Mouse (Mus musculus) NIH3T3 (cell line): ENCODE measurements around the gene Phactr2.

Experiments used
- DNase-seq: peaks from one replicate; pipeline ENCODE4 v3.0.0-alpha.2; 2012; ENCODE audit warnings: low read depth

Gene Phactr2

GRCm38 (mm10) chr10:13275152-13275551 lies 199.1 kb downstream of the Phactr2 start:
- no peak for DNase-seq

DNA sequence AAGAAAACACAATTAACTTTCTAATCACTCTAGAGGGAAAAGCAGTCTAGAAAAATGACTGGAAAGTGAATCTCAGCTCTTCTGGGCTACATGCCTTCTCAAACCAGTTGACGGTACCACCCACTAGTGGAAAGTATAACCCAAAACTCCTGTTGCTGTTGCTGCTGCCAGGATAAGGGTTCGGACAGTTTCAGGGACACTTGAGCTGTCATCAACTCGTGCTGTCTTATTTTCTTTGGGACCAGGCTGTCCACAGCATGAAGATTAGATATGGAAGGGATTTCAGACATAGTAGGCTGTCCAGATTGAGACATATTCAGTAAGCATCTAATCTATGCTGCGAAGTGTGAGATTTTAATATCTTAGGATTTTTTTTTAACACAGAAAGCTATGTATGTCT lies 199.5 kb downstream of the Phactr2 start:
- no peak for DNase-seq

DNA sequence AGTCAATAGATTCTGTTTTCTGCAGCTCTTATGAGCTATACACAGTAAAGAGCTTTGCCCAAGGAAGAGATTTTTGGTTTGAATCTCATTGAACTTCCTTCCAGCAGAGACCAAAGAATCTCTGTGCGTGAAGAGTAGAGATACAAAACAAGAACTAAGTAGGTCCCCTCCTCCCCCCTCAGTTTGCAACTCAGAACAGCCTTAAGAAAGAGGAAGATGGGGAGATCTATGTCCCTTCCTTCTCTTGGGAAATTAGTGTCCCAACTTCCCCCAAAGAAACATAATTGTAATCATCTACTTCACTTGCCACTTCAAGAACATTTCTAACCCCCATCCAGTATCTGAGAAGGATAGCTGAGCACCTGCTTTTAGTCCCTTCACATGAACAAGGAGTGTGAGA lies 200.5 kb downstream of the Phactr2 start:
- DNase-seq = no peak

GRCm38 (mm10) chr10:13271716-13272115 lies 202.5 kb downstream of the Phactr2 start:
- DNase-seq = no peak

GRCm38 (mm10) chr10:13271099-13271498 lies 203.1 kb downstream of the Phactr2 start:
- no peak for DNase-seq

DNA sequence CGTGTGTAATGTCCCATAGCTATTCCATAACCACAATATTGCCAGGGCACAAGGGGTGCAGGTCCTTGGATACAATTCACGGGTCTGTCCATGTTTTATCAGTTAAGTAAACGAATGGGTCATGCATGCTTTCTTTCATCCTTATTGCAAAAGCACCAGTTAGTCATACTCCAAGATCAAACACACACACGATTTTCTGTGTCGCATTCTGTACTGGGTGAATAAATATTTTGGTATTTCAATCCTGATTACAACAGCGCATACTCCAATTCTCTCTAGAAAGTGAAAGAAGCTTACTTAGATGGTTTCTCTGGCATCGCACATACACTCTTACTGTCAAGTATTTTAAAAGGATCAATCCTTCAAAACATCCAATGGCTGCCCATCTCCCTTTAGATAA lies 203.9 kb downstream of the Phactr2 start:
- DNase-seq = peak; percentile 48

DNA sequence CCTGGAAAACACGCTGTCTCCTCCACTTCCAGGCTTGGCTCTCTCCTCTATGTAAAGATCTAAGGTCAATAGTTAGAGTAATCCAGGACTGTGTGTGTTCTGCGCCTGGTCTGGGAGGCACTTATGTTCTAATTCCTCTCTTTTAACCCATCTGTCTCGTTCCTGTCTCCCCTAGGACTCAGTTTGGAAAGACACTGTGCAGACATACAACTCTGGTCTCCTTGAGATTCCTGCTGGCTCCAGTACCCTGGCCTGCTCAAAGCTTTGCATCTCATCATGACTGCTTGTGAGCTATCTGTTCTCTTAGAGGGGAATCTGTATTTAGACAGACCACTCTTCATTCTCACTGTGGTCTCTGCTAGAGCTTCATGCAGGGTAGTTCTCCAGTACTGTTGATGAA lies 215.0 kb downstream of the Phactr2 start:
- DNase-seq = no peak

DNA sequence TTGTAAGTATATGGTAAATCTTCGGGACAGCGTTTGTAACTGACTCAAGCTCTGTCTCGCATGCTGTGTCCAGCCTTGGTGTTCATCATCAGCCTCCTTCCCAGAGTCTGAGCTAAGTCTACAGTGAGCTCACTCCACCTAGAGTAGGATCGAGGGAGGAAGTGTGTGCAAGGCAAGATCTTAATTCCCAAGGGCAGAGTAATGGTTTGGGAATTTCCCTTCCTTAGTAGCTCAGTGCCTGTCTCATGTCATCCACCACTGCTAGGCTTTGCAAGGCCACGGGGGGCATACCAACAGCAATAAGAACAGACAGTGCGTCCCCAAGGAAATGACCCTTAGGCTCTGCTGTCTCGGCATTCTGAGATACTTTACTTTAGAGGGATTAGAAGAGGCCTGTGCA lies 218.0 kb downstream of the Phactr2 start:
- peak; percentile 9 for DNase-seq

- DNase-seq = no peak
These were observed 223.9 kb downstream of the Phactr2 start for GRCm38 (mm10) chr10:13250280-13250679.

DNA sequence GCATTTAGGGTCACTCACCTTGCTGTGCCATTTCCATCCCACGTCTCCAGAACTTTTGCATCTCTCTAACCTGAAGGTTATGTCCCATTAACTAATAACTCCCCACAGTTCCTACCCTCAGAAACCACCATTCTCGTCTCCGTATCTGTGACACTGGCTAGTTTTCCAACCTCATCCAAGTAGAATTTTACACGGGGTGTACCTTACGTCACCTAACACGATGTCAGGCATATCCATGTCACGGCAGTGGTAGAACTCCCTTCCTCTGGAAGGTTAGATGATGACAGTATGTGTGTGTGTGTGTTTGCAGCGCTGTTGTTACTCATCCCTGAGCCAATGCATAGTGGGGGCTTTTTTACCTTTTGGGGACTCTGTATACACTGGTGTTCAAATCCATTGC lies 225.1 kb downstream of the Phactr2 start:
- DNase-seq = no peak

DNA sequence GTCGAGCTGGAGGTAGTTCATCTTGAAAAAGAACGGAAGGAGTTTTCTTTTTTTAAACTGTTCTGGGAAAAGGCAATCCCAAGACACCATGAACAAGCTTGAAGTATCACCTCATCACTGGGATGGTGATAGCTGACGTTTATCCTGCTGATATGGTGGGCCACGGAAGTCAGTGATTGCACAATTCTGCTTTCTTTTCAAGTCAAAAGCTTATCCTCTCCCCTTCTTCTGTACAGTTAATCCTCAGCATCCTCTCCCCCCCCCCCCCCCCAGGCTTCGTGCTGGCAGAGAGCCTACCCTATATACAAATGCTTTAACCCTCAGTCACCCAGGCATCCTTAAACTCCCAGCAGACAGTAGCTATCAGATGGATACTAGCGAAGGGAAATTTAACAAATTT lies 228.5 kb downstream of the Phactr2 start:
- DNase-seq = no peak

DNA sequence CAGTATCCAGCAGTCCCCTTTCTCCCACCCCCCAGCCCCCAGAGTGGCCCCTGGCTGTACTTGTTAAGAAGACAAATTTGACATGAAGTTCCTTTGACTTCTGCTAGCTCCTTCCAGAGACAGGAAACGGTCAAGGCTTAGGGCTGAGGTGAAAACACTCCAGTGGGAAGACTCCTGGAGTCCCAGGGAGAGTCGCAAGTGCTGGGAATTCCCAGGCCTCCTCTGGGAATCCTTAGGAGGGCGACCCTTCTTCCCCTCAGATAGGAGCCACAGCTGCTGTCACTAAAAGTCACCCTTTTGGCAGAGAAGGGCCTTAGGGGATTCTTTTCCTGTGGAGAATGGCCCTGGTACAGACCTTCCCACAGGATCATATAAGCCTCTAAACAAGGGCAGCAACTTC lies 230.0 kb downstream of the Phactr2 start:
- DNase-seq = no peak

GRCm38 (mm10) chr10:13240431-13240830 lies 233.8 kb downstream of the Phactr2 start:
- no peak for DNase-seq

DNA sequence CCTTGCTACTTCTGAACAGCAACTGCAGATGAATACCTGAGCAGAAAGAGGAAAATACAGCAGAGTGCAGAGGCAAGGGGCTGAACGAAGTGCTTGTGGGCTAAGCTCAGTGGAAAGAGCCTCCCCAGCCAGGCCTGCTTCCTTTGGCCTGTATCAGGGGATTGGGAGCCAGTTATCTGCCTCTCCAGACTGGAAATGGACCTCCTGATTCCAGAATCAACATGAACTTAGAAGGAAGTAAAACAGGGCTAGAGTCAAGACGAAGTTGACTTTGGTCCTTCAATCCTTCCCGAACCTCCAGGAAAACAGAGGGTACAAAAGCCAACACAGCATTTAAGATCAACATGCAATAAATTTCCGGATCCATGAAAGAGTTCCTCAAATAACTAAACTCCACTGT lies 236.0 kb downstream of the Phactr2 start:
- no peak for DNase-seq

GRCm38 (mm10) chr10:13236866-13237265 lies 237.3 kb downstream of the Phactr2 start:
- no peak for DNase-seq

- no peak for DNase-seq
These were observed 239.7 kb downstream of the Phactr2 start for GRCm38 (mm10) chr10:13234503-13234902.

- no peak for DNase-seq
These were observed 240.3 kb downstream of the Phactr2 start for GRCm38 (mm10) chr10:13233941-13234340.

GRCm38 (mm10) chr10:13233143-13233622 lies 241.0 kb downstream of the Phactr2 start:
- DNase-seq = no peak

- DNase-seq = no peak
These were observed 241.6 kb downstream of the Phactr2 start for GRCm38 (mm10) chr10:13232443-13233142.

DNA sequence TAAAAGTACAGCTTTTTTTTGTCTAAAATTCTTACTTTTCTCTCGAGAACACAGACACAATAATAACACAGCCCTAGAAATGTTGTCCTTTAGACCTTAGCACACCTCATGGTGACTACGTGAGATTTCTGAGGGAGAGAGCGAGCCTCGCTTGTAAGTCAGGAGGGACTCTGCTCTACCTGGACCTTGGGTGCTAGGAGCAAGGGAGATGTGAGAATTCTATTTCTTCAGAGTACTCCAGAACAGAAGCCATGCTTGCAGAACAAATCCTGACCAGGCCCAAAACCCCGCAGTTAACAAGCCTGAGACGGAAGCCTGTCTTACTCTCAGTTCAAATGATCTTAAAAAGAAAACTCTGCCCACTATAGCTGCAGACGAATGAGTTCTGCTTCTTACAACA lies 243.5 kb downstream of the Phactr2 start:
- DNase-seq = no peak

DNA sequence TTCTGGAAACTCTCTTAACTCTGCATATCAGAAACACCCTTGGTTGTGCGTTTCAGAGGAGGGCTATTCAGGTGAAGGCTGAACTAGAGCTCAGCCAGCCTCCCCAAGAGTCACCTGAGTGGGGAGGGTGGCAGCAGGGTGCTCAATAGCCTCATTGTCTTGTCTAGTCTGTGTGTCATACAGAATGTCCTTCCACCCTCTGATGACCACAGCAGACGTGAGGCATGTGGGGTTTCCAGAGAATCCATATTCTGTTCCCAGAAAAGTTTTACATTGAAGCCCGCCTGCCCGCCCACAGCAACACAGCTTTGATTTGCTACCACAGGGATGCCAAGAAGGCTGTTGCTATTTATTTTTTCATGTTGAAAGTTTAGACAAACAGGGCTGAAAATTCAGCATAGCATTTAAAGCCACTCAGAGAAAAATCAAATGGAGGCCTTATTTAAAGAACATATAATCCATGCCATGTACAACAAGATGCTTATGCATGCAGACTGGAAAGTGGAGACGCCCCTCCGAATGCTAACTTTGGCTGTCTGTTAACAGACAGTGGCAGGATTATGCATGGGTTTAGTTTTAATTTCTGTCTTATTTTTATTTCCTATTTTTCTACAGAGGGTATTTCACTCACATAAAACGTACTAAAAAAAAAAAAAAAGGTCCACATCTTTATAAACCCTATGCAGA lies 248.7 kb downstream of the Phactr2 start:
- DNase-seq = no peak

DNA sequence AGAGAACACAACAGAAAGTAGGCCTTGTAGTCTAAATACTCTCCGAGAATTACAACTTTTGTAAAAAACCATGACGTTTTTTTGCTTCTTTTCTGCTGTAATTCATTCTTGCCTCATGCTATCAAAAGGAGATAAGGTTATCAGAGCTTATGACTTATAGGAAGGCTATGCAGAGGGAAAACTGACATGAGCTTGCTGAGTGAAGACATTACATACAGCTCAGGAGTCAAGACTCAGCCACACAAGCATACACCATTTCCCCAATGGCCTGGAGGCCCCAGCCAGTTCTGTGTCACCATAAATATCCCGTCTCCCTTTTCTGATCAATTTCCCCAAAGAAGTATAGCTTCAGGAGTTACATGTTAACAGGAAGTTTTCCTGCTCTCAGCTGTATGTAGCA lies 252.1 kb downstream of the Phactr2 start:
- no peak for DNase-seq

DNA sequence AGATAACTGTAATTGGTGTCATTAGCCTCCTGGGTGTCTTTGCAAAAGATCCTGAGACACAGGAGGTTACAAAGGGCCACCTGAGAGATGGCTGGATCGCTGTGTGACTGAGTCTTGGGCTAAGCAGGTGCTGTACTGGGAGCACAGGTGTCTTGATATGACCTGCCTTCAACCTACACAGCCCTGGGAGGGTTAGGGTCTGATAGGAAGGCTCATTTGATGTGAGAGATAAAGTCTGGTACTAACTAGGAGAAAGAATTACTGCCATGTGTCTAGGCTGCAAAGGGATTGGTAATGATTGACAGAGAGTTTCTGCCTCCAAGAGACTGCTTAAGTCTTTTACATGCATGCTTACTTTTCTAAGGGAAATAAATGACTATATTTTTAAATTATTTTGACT lies 254.2 kb downstream of the Phactr2 start:
- DNase-seq = no peak

- no peak for DNase-seq
These were observed 260.3 kb downstream of the Phactr2 start for GRCm38 (mm10) chr10:13213956-13214355.
